Mouse (Mus musculus): ENCODE measurements around the gene Svs3a. TPM values are rescaled to one million over a fixed set of nuclear protein-coding genes. Genes with fewer than 3 reads are reported as not detected.

The Svs3a gene
- polyA plus RNA-seq (2015; fragmentation: Nextera tagmentation; extraction: Ambion mirVana): not detected in 2 replicates

GRCm38 (mm10) chr2:164288968-164289367 lies at the start of gene Svs3a:
Gene Svs3a, plus strand, starts transcription at chr2:164289268.

GRCm38 (mm10) chr2:164256540-164256939 lies 32.5 kb upstream of the Svs3a start, which contains the start of gene Svs3b:
Gene Svs3b, minus strand, starts transcription at chr2:164256640.

GRCm38 (mm10) chr2:164278359-164278758 lies 10.7 kb upstream of the Svs3a start, which contains the start of gene Svs4:
Gene Svs4, minus strand, starts transcription at chr2:164278459.

GRCm38 (mm10) chr2:164316451-164316850 lies 27.4 kb downstream of the Svs3a start, which contains the start of gene Svs6:
Gene Svs6, plus strand, starts transcription at chr2:164316751.

GRCm38 (mm10) chr2:164332440-164332839 lies 43.4 kb downstream of the Svs3a start, which contains the start of gene Svs5:
Gene Svs5, plus strand, starts transcription at chr2:164332740.

Other genes with a start within 250 kb of the Svs3a start
- 10.7 and 13.0 TPM in 2 replicates for gene Stk4, start 218.9 kb upstream of the Svs3a start, polyA plus RNA-seq (2015; fragmentation: Nextera tagmentation; extraction: Ambion mirVana)
- gene Tomm34, start 218.1 kb upstream of the Svs3a start, polyA plus RNA-seq (2015; fragmentation: Nextera tagmentation; extraction: Ambion mirVana): 23.6 and 24.4 TPM in 2 replicates
- 0.07 TPM in 1 of 2 replicates, not detected in the other for gene Kcns1, start 118.2 kb upstream of the Svs3a start, polyA plus RNA-seq (2015; fragmentation: Nextera tagmentation; extraction: Ambion mirVana)
- 0.08 TPM in 1 of 2 replicates, not detected in the other for gene Wfdc5, start 106.5 kb upstream of the Svs3a start, polyA plus RNA-seq (2015; fragmentation: Nextera tagmentation; extraction: Ambion mirVana)
- gene Wfdc12, start 98.7 kb upstream of the Svs3a start, polyA plus RNA-seq (2015; fragmentation: Nextera tagmentation; extraction: Ambion mirVana): not detected in 2 replicates
- not detected in 2 replicates for gene Wfdc15a, start 89.1 kb upstream of the Svs3a start, polyA plus RNA-seq (2015; fragmentation: Nextera tagmentation; extraction: Ambion mirVana)
- 50.1 and 50.4 TPM in 2 replicates for gene Wfdc15b, start 67.6 kb upstream of the Svs3a start, polyA plus RNA-seq (2015; fragmentation: Nextera tagmentation; extraction: Ambion mirVana)
- not detected in 2 replicates for gene Svs2, start 50.8 kb upstream of the Svs3a start, polyA plus RNA-seq (2015; fragmentation: Nextera tagmentation; extraction: Ambion mirVana)
- not detected in 2 replicates for gene Svs3b, start 32.6 kb upstream of the Svs3a start, polyA plus RNA-seq (2015; fragmentation: Nextera tagmentation; extraction: Ambion mirVana)
- gene Svs4, start 10.8 kb upstream of the Svs3a start, polyA plus RNA-seq (2015; fragmentation: Nextera tagmentation; extraction: Ambion mirVana): not detected in 2 replicates
- not detected in 2 replicates for gene Svs6, start 27.5 kb downstream of the Svs3a start, polyA plus RNA-seq (2015; fragmentation: Nextera tagmentation; extraction: Ambion mirVana)
- not detected in 2 replicates for gene Svs5, start 43.5 kb downstream of the Svs3a start, polyA plus RNA-seq (2015; fragmentation: Nextera tagmentation; extraction: Ambion mirVana)
- gene Slpi, start 99.8 kb downstream of the Svs3a start, polyA plus RNA-seq (2015; fragmentation: Nextera tagmentation; extraction: Ambion mirVana): 15.5 and 29.0 TPM in 2 replicates
- gene Rbpjl, start 113.9 kb downstream of the Svs3a start, polyA plus RNA-seq (2015; fragmentation: Nextera tagmentation; extraction: Ambion mirVana): 0.08 and 0.10 TPM in 2 replicates
- 1.9 and 2.2 TPM in 2 replicates for gene Matn4, start 115.9 kb downstream of the Svs3a start, polyA plus RNA-seq (2015; fragmentation: Nextera tagmentation; extraction: Ambion mirVana)
- gene Sdc4, start 154.6 kb downstream of the Svs3a start, polyA plus RNA-seq (2015; fragmentation: Nextera tagmentation; extraction: Ambion mirVana): 201 and 220 TPM in 2 replicates
- 58.1 and 67.9 TPM in 2 replicates for gene Sys1, start 167.7 kb downstream of the Svs3a start, polyA plus RNA-seq (2015; fragmentation: Nextera tagmentation; extraction: Ambion mirVana)
- gene Gm20458, start 171.7 kb downstream of the Svs3a start, polyA plus RNA-seq (2015; fragmentation: Nextera tagmentation; extraction: Ambion mirVana): 31.1 and 41.5 TPM in 2 replicates
- not detected in 2 replicates for gene Trp53tg5, start 184.5 kb downstream of the Svs3a start, polyA plus RNA-seq (2015; fragmentation: Nextera tagmentation; extraction: Ambion mirVana)
- gene Dbndd2, start 196.8 kb downstream of the Svs3a start, polyA plus RNA-seq (2015; fragmentation: Nextera tagmentation; extraction: Ambion mirVana): 135 and 147 TPM in 2 replicates
- gene Pigt, start 208.3 kb downstream of the Svs3a start, polyA plus RNA-seq (2015; fragmentation: Nextera tagmentation; extraction: Ambion mirVana): 53.3 and 56.6 TPM in 2 replicates